Mouse (Mus musculus) CH12F3 (cell line): ENCODE results near the gene Mxd1.

Experiments used
- in situ Hi-C: fragments of 300-500 bp; cut with MboI; formaldehyde crosslinking; loops from 2 replicates; pipeline ENCODE4 v1.14.3; 2020; ENCODE audit warnings: low sequenced_read_pairs

The Mxd1 gene

GRCm38 (mm10) chr6:86668580-86669239 lies at the start of gene Mxd1:
Mxd1 (minus strand) TSS chr6:86669161.
- in situ Hi-C loops: no loop called here

- in situ Hi-C loops: no loop called here
Measured at GRCm38 (mm10) chr6:86708072-86708774, 39.3 kb upstream of the Mxd1 start.

GRCm38 (mm10) chr6:86702577-86702976 lies 33.6 kb upstream of the Mxd1 start:
- in situ Hi-C loops: no loop called here

- in situ Hi-C loops: no loop called here
Measured at GRCm38 (mm10) chr6:86697903-86698302, 28.9 kb upstream of the Mxd1 start.

DNA sequence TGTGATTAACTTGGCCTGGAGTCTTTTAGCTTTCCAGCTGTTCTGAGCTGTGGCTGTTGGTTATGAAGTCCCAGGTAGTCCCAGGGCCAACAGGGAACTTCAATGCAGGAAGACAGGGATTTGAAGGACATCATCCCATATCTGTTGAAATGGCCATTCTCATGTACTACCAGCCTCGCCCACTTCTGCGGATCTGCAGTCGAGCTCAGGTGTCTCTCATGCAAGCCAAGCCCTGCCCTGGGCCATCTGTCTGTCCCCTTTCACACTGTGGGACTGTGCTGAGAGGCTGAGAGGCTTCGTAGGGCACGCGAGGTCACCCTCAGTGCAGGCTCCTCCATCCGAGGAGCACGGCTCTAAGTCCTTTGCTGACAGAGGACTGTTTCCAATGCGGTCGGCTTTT lies 27.3 kb upstream of the Mxd1 start:
- in situ Hi-C loops: no loop called here

DNA sequence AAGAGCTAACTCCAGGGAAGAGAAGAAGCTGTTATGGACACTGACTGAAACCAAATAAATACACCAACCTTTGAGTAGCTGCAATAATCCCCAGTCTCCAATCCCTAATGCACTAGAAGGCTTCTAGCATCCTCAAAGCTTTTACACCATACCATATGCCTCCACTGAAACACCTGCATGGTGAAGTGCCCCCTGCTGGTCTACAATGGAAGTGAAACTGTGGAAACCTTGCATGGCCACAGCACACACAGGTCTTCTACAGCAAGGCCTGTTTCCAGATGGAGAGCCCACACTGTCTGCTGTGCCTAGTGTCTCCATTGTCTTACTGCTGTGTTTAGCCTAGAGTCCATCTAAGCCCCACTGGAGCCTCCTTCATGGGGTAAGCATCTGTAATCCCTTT lies 25.5 kb upstream of the Mxd1 start:
- in situ Hi-C loops: no loop called here

- in situ Hi-C loops: no loop called here
Measured at GRCm38 (mm10) chr6:86689671-86690070, 20.7 kb upstream of the Mxd1 start.

- in situ Hi-C loops: no loop called here
Measured at GRCm38 (mm10) chr6:86686971-86687370, 18.0 kb upstream of the Mxd1 start.

DNA sequence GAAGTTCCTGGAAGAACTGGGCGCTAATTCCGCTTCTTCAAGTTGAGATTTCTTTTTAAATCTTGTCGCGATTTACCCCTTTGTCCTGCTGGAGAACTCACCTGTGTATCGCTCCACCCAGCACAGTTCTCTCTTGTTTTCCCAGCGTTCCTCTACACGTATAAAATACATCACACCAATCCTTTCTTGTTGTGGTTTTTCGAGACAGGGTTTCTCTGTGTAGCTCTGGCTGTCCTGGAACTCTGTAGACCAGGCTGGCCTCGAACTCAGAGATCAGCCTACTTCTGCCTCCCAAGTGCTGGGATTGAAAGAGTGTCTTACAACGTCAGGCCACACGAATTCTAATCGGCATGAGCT lies 15.7 kb upstream of the Mxd1 start:
- in situ Hi-C loops: no loop called here

DNA sequence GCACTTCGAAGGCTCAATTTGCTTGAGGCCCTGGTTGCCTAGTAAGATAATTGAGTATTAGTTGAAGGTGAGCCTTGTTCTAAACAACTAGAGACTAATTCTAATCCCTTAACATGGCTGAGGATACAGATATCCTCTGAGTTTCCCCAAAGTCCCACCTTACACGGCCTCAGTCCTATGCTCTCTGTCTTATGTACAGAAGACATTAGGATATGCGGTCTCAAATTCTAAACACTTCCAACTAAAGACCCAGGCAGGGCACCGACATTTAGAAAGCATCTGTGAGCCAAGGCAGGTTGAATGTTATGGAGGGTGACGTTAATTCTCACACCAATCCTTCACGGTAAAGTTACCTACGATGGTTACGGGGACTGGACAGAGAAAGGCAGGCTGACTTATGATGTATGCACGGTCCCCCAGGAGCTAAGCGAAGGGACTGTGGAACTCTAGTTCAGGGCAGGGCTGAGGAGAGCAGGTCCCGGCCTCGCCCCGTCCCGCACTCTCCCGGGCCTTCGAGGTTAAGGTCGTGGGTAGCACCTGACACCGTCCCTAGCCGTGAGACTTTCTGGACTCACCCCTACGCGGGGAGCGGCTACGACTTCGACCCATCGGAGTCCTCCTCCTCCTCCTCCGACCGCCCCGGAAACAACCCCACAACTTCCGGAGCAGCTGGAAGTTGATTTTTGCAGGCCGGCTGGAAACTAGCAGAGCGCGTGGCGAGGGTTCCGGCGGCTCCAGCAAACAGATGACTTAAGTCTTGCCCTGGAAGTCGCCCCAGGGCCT lies 15.1 kb upstream of the Mxd1 start, which contains the start of gene Snrnp27:
TSS of gene Snrnp27 (minus strand) at position 651 of the 783 bp plus-strand sequence.
- in situ Hi-C loops: no loop called here

DNA sequence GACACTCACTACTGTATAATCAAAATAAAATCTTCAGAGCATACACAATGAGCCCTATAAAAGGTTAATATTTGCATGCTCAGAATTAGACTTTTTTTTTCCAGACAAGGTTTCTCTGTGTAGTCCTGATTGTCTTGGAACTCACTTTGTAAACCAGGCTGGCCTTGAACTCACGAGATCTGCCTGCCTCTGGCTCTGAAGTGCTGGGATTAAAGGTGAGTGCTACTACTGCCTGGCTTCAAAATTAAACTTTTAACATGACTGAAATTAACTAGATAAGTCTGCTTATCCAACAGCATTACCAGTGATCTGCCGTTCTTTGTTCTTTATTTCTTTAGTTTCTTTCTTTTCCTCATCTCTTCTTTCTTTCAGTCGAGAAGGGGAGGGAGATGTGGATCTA lies 12.3 kb upstream of the Mxd1 start:
- in situ Hi-C loops: no loop called here

DNA sequence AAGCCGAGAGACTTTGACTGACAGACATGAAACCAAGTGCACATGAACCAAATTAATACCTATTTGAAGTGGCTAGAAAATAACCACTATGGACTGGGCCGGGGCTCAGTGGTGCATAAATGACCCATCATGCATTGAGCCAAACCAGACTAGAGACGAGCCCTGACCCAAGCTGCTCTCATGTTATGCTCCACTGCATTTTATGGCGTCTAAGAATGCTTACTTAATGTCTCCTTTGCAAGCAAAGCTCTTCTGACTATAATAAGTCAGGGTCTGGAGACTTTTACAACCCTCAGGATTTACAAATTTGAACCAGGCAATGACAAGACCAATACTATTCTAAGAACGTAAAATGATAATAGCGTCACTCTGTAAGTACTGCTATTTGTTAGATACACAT lies 9.4 kb upstream of the Mxd1 start:
- in situ Hi-C loops: loop anchor here (10.0 kb wide), 1 partner anchor 244 kb away; the partner anchor contains the start of gene C87436

GRCm38 (mm10) chr6:86670873-86671272 lies 1.9 kb upstream of the Mxd1 start:
- in situ Hi-C loops: loop anchor here (5.0 to 10.0 kb wide), 2 partner anchors 119 to 236 kb away; partner anchors contain the start of gene C87436

DNA sequence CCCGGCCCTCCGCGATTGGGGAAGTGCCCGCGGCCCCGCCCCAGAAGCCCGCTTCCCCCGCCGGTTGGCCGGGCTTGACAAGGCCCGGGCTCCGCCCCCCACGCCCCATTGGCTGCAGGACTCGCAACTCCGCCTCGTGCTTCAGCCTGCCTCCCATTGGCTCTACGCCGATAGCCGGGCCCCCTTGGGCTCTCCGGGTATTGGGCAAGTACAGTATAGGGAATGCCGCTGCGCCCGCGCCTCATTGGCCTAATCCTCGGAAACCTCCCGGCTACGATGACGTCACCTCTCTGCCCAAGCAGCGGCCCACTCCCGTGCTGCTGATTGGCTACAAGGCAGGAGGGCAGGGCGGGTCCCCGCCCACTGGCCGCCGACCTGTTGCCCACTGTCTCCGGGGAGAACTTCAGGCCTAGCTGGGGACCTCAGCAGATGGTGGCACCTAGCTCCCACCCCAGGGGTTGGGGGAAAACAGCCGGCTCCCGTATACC lies 323 bp upstream of the Mxd1 start:
- in situ Hi-C loops: no loop called here

- in situ Hi-C loops: no loop called here
Measured at GRCm38 (mm10) chr6:86667061-86667460, 1.9 kb downstream of the Mxd1 start.

- in situ Hi-C loops: no loop called here
Measured at GRCm38 (mm10) chr6:86665560-86666307, 3.2 kb downstream of the Mxd1 start.

- in situ Hi-C loops: no loop called here
Measured at GRCm38 (mm10) chr6:86665076-86665475, 3.9 kb downstream of the Mxd1 start.

GRCm38 (mm10) chr6:86660161-86660877 lies 8.6 kb downstream of the Mxd1 start:
- in situ Hi-C loops: no loop called here

- in situ Hi-C loops: no loop called here
Measured at GRCm38 (mm10) chr6:86658501-86658900, 10.5 kb downstream of the Mxd1 start.

DNA sequence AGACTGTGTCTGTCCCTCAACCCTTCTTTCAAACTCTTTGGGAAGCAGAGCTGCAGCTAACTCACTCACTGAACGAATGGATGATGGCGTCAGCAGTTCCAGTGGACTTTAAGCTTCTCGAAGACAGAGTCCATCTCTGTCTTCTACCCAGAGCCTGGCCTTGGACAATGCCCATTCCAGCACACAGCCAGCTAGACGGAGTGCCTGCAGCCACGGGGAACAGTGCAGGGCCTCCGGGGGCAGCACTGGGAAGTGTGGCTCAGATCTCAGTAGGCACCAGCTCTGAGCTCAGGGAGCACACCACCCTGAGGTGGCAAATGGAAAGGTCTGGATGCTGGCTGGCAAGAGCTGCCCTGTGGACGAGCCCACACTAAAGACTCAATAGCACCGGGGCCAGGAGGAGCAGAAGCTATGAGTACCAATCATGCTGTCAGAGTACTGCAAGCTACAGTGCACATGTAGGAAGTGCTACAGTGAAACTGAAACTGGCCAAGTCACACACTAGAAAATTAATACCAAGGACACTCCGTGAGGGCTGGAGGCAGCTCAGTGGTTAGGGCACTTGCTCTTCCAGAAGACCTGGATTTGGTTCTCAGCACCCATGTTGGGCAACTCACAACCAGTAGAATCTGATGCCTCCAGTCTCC lies 14.6 kb downstream of the Mxd1 start:
- in situ Hi-C loops: no loop called here
